Mouse (Mus musculus): ENCODE results near the gene Rab20. TPM values are rescaled to one million over a fixed set of nuclear protein-coding genes. Genes with fewer than 3 reads are reported as not detected.

Rab20 gene
- total RNA-seq, 2 experiments from 2014 or later = 1.1 TPM

GRCm38 (mm10) chr8:11452974-11453373, 25.5 kb downstream of the Rab20 start:
- no peak for DNase-seq

DNA sequence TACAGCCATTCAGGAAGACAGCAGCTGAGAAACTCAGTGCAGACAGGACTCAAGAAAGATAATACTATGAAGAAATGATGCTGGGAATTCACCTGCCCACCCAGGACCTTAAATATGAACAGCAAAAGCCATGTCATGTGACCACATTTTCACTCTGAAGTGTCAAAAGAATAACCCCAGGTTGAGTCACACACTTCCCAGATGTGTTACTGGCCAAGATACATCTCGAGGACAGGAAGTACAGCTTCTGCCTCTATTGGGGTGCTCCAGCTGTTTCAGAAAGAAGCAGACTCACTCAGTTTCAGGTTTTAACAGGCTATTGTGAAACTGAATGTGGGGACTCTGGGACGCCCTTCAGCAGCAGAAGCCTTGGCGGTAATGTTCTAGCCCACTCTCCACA, 26.0 kb downstream of the Rab20 start:
- DNase-seq = no peak

- no peak for DNase-seq
Measured at GRCm38 (mm10) chr8:11452152-11452551, 26.4 kb downstream of the Rab20 start.

- no peak for DNase-seq
Measured at GRCm38 (mm10) chr8:11450184-11451113, 28.1 kb downstream of the Rab20 start.

DNA sequence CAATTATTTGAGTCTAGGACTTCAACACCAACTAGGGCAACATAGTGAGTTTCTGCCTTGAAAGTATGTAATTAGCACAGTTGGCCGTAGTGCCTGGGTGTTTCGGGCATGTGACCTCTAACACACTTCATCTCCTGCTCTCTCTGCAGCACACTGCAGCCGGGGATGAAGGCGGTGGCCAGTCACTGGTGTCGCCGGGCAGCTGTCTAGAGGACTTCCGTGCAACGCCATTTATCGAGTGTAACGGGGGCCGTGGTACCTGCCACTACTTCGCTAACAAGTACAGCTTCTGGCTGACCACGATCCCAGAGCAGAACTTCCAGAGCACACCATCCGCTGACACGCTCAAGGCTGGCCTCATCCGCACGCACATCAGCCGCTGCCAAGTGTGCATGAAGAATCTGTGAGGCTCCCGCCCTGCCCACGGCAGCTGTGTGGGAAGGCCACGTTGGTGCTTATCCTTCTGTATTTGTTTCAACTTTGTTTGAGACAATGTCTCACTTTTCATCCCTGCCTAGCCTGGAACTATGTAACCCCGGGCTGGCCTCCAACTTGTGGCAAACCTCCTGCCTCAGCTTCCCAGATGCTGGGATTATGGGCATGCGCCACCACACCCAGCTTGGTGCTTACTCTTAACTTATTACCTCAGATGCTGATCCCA, 30.5 kb downstream of the Rab20 start:
- no peak for DNase-seq

DNA sequence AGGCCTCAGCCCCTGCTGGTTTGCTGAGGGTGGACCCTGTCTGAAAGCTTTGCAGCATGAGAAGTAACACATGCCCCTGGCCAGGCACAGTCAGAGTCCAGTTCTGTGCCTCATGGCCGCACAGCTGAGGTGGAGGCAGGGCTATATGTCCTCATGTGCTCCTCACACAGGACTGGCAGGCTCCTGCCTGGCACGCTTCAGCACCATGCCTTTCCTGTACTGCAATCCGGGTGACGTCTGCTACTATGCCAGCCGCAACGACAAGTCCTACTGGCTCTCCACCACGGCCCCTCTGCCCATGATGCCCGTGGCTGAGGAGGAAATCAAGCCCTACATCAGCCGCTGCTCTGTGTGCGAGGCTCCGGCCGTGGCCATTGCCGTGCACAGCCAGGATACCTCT, 32.7 kb downstream of the Rab20 start:
- DNase-seq = no peak

GRCm38 (mm10) chr8:11444216-11444615, 34.3 kb downstream of the Rab20 start:
- DNase-seq = no peak

DNA sequence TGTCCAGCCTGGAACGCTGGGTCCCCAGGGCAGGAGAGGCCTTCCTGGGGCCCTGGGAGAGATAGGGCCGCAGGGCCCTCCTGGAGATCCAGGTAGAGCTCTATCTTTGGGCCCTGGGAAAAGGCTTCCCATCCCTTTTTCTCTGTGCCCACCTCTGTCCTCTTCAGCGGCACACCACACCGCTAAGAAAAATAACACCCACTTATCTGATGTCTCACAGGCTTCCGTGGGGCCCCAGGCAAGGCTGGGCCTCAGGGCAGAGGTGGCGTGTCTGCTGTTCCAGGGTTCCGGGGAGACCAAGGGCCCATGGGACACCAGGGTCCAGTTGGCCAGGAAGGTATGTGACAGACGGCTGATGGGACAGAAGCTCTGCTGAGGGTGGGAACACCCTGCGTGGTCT, 34.9 kb downstream of the Rab20 start:
- no peak for DNase-seq

DNA sequence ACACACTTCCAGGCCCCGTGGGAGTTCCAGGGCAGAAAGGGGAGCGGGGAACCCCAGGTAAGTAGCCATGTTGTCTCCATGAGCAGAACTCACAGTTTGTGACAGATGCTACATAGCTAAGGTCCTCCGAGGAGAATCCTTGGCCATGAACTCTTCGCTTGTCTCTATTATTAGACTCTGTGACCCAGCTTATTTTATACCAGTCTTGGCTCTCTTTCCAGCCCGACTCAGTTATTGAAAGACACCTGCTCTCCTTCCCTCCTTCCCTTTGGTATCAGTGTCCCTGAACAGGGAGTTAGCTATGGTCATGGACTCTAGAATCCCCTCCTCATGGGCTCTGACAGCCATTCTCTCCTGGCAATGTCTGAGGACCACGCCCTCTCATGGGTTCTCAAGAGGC, 37.2 kb downstream of the Rab20 start:
- no peak for DNase-seq

DNA sequence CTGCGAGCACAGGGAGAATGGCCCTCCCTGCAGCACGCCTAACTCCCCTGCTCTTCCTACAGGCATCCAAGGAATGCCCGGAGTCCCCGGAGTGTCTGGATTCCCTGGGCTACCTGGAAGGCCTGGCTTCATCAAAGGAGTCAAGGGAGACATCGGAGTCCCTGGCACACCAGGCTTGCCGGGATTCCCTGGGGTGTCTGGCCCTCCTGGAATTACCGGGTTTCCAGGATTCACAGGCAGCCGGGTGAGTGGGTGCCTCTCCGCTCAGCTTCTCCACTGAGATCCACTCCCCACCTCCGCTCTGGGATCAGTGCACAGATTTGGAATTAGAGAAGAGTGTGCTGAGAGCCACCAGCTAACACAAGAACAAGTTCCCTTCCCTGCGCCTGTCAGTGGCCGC, 40.6 kb downstream of the Rab20 start:
- DNase-seq = no peak

GRCm38 (mm10) chr8:11430688-11431087, 47.8 kb downstream of the Rab20 start:
- no peak for DNase-seq

- DNase-seq = no peak
Measured at GRCm38 (mm10) chr8:11423091-11423490, 55.4 kb downstream of the Rab20 start.

DNA sequence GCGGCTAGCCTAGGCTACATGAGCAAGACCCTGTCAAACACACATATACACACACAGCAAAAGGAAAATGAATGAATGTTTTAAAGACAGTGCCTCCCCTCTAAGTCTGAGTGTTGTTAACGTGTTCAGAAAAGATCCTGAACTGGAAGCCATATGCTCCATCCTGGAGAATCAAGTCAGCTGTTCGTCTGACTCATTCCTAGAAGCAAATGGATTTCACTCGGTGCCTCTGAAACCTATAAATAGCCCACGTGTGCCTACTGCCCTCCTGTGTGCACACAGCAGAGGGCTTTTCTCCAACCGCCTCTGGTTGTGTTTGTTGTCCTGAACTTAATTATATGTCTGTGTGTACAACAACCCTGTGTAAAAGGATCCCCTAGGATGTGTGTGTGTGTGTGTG, 56.5 kb downstream of the Rab20 start:
- DNase-seq = no peak

DNA sequence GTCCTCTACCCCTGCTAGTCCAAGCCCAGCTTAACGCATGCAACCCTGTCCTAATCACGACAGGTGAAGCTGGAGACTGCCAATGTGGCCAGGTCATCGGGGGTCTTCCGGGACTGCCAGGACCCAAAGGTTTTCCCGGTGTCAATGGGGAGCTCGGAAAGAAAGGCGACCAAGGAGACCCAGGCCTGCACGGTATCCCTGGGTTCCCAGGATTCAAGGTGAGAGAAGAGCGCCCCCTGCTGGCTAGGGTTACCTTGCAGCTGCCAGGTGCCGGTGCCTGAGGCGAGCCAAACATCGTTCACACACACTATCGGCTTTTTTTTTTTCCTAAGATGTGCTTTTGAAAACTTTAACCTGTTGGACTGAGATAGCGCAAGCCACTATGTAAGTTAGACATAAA, 57.4 kb downstream of the Rab20 start:
- DNase-seq = peak; percentile 76

- DNase-seq = peak; percentile 64
Measured at GRCm38 (mm10) chr8:11419645-11420044, 58.9 kb downstream of the Rab20 start.

GRCm38 (mm10) chr8:11419232-11419631, 59.3 kb downstream of the Rab20 start:
- peak; percentile 78 for DNase-seq

- DNase-seq = no peak
Measured at GRCm38 (mm10) chr8:11417762-11418161, 60.7 kb downstream of the Rab20 start.

DNA sequence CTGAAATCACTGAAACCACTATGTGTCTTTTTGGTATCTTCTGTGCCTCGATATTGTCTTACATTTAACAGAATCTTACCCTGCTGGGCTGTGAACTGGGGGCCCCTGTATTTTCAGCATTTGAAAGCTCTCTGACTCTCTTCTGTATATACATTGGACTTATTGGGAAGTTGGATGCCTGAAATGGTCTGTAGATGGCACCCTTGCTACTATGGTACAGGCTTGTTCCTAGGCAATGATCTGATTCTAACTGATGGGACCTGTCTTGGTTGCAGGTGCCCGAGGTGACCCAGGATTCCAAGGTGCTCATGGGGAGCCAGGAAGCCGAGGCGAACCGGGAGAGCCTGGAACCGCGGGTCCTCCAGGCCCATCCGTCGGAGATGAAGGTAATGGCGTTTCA, 63.4 kb downstream of the Rab20 start:
- no peak for DNase-seq

DNA sequence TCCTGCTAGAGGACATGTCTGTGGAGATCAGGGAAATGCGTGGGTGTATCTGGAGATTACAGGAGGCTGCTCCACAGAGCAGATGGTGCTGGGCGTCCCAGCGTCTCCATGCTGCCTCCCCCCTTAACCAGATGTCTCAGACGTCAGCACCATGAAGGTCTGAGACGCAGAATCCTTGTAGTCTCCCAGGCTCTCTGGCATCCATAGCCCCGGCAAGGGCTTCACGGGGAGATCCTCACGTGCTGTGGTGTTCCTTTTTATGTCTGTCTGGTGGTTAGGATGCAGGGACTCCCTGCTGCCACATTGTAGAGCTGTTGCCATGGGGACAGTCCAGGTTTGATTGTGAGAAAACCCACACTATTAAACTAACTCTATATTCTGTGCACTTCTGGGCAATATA, 64.2 kb downstream of the Rab20 start:
- DNase-seq = no peak

- no peak for DNase-seq
Measured at GRCm38 (mm10) chr8:11412450-11412849, 66.1 kb downstream of the Rab20 start.

DNA sequence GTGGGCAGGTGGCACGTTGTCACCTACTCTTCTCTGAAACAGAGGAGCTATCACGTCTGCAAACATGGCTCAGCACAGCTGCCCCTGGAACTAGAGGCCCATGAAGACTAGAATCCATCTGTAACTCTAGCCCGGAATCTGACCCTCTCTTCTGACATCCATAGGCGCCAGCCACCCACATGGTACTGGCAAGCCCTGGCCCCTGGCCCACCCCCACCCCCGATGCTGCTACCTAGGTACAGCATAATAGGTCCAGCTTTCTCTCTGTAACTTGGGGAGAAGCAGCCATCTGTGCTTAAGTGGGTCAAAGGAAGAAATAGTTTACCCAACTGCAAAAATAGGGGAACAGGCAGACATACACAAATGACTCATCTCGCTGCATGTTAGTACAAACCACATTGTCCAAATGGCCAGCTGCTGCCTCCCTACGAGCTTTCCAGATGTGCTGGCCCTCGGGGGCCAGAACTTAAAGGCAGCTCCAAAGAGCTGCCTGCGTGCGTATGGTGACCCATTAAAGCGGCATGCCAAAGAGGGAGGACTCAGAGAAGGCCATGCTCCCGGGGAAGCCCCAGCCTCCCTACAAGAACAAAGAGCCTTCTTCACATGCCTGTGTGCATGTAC, 66.9 kb downstream of the Rab20 start:
- DNase-seq = no peak

GRCm38 (mm10) chr8:11405722-11406481, 72.6 kb downstream of the Rab20 start:
- DNase-seq = peak; percentile 68

Measured in gastrocnemius, postnatal 10 days (tissue).